Mouse (Mus musculus) ES-Bruce4 (cell line): Measurements from ENCODE around the gene Ngly1.

Experiments
- CTCF ChIP-seq: IDR thresholded peaks from one replicate; pipeline ENCODE4 v1.8.1; 2011; ENCODE audit warnings: low read depth, low read length
- EP300 ChIP-seq: IDR thresholded peaks from 2 replicates; pipeline ENCODE4 v1.6.1; 2011; ENCODE audit warnings: low read depth, low read length; ENCODE audit not compliant: insufficient read depth
- POLR2A ChIP-seq: IDR thresholded peaks from one replicate; pipeline ENCODE4 v1.8.1; 2011; ENCODE audit warnings: low read length; ENCODE audit not compliant: insufficient read depth

- TF ChIP-seq POLR2A (no peak), CTCF (no peak), EP300 (no peak)
Observed at GRCm38 (mm10) chr14:16249171-16249874, at the start of gene Ngly1, which contains the start of gene Oxsm.
